Mouse (Mus musculus) embryonic facial prominence, embryonic 10.5 days (tissue): ENCODE results near the gene Yars. TPM values are rescaled to one million over a fixed set of nuclear protein-coding genes. Genes with fewer than 3 reads are reported as not detected.

ENCODE experiments used
- DNase-seq: peaks from one replicate; pipeline ENCODE4 v3.0.0-alpha.2; 2017; ENCODE audit warnings: low spot score
- H3K27ac ChIP-seq: fragments of 300-500 bp; sonication (generic); replicated peaks from 2 replicates; pipeline ENCODE4 v1.5.1; 2016; ENCODE audit warnings: mild to moderate bottlenecking
- H3K27me3 ChIP-seq: fragments of 300-500 bp; sonication (generic); replicated peaks from 2 replicates; pipeline ENCODE4 v1.6.1; 2016; ENCODE audit warnings: low read depth, mild to moderate bottlenecking; ENCODE audit not compliant: poor library complexity, severe bottlenecking
- H3K36me3 ChIP-seq: fragments of 300-500 bp; sonication (generic); replicated peaks from 2 replicates; pipeline ENCODE4 v1.6.1; 2016; ENCODE audit warnings: mild to moderate bottlenecking, moderate library complexity
- H3K4me1 ChIP-seq: fragments of 300-500 bp; sonication (generic); 2 replicates; pipeline ENCODE4 v1.6.1; 2016
- H3K4me3 ChIP-seq: fragments of 300-500 bp; sonication (generic); 2 replicates; pipeline ENCODE4 v1.5.1; 2016; ENCODE audit warnings: mild to moderate bottlenecking, moderate library complexity
- H3K9me3 ChIP-seq: fragments of 300-500 bp; sonication (generic); 2 replicates; pipeline ENCODE4 v1.6.1; 2016; ENCODE audit warnings: mild to moderate bottlenecking
- WGBS: fragments of 180-500 bp; shearing (Covaris S2); methylation state at CpG from one replicate; pipeline ENCODE4 v1.1.7; 2016; 5-methylcytosine and 5-hydroxymethylcytosine counted together
- polyA plus RNA-seq: library from polyadenylated mRNA; unstranded; fragments of >200 nt; fragmentation: Nextera tagmentation; extraction: Ambion mirVana; gene quantifications from 2 replicates; pipeline ENCODE4 v1.2.1, GENCODE M21; 2016

Yars gene
- polyA plus RNA-seq, 1 experiment from 2014 or later, result 96.0 TPM

GRCm38 (mm10) chr4:129223421-129224281, 34.1 kb downstream of the Yars start:
- H3K9me3 ChIP-seq, result no peaks in the 10 kb centered on the region
- peak overlapping the region; percentile 52 for H3K4me3 ChIP-seq
- peaks cover 58% of the 10 kb centered on the region for H3K36me3 ChIP-seq
- peak overlapping the region; percentile 65 for H3K27ac ChIP-seq
- DNase-seq, result peak; percentile 68
- peaks cover 79% of the 10 kb centered on the region for H3K27me3 ChIP-seq
- H3K4me1 ChIP-seq, result peaks cover 65% of the 10 kb centered on the region
- WGBS, result 26% methylated on average over 55 of the region's 55 CpGs

- H3K36me3 ChIP-seq, result peaks cover 41% of the 10 kb centered on the region
- H3K4me1 ChIP-seq, result peaks cover 62% of the 10 kb centered on the region
- 97% methylated on average over 12 of the region's 12 CpGs for WGBS
- H3K4me3 ChIP-seq, result no peak overlapping the region; the same call in 1 of the 2 replicates
- DNase-seq, result no peak
- H3K27ac ChIP-seq, result no peak overlapping the region
- no peaks in the 10 kb centered on the region for H3K9me3 ChIP-seq
- H3K27me3 ChIP-seq, result peaks cover 79% of the 10 kb centered on the region
These were observed 35.8 kb downstream of the Yars start for GRCm38 (mm10) chr4:129225315-129225714.

GRCm38 (mm10) chr4:129226441-129226963, 36.9 kb downstream of the Yars start:
- peak; percentile 27 for DNase-seq
- 23% methylated on average over 5 of the region's 5 CpGs for WGBS
- Histone ChIP-seq H3K4me1 (peaks cover 65% of the 10 kb centered on the region), H3K36me3 (peaks cover 31% of the 10 kb centered on the region), H3K27ac (0 out of 2 replicates have a peak overlapping the region, but pooled peaks have one; percentile 72), H3K9me3 (no peaks in the 10 kb centered on the region), H3K27me3 (peaks cover 76% of the 10 kb centered on the region), H3K4me3 (peak overlapping the region; percentile 46; the same call in 1 of the 2 replicates)

- DNase-seq, result no peak
- H3K27me3 ChIP-seq, result peaks cover 72% of the 10 kb centered on the region
- peaks cover 68% of the 10 kb centered on the region for H3K4me1 ChIP-seq
- peaks cover 23% of the 10 kb centered on the region for H3K36me3 ChIP-seq
- peak overlapping the region; percentile 72 for H3K27ac ChIP-seq
- H3K9me3 ChIP-seq, result no peaks in the 10 kb centered on the region
- WGBS, result 6% methylated on average over 22 of the region's 22 CpGs
- H3K4me3 ChIP-seq, result peak overlapping the region; percentile 46
These were observed 37.8 kb downstream of the Yars start for GRCm38 (mm10) chr4:129227170-129227984.

GRCm38 (mm10) chr4:129227985-129228381, 38.4 kb downstream of the Yars start:
- peak overlapping the region; percentile 46 for H3K4me3 ChIP-seq
- peaks cover 66% of the 10 kb centered on the region for H3K27me3 ChIP-seq
- no peak for DNase-seq
- peaks cover 68% of the 10 kb centered on the region for H3K4me1 ChIP-seq
- 46% methylated on average over 8 of the region's 8 CpGs for WGBS
- H3K27ac ChIP-seq, result peak overlapping the region; percentile 72
- no peaks in the 10 kb centered on the region for H3K9me3 ChIP-seq
- peaks cover 17% of the 10 kb centered on the region for H3K36me3 ChIP-seq

GRCm38 (mm10) chr4:129230926-129231325, 41.4 kb downstream of the Yars start:
- Histone ChIP-seq H3K27me3 (peaks cover 37% of the 10 kb centered on the region), H3K27ac (no peak overlapping the region), H3K4me1 (peaks cover 57% of the 10 kb centered on the region), H3K9me3 (no peaks in the 10 kb centered on the region), H3K36me3 (no peaks in the 10 kb centered on the region; the same call in 1 of the 2 replicates), H3K4me3 (no peak overlapping the region)
- 59% methylated on average over 8 of the region's 8 CpGs for WGBS
- DNase-seq, result no peak

- Histone ChIP-seq H3K4me1 (peaks cover 54% of the 10 kb centered on the region), H3K36me3 (no peaks in the 10 kb centered on the region; the same call in 1 of the 2 replicates), H3K27me3 (peaks cover 28% of the 10 kb centered on the region), H3K27ac (peak overlapping the region; percentile 42; the same call in 1 of the 2 replicates), H3K9me3 (no peaks in the 10 kb centered on the region), H3K4me3 (0 out of 2 replicates have a peak overlapping the region, but pooled peaks have one; percentile 13)
- WGBS, result 62% methylated on average over 12 of the region's 12 CpGs
- DNase-seq, result no peak
These were observed 42.3 kb downstream of the Yars start for GRCm38 (mm10) chr4:129231594-129232450.

- Histone ChIP-seq H3K9me3 (no peaks in the 10 kb centered on the region), H3K4me1 (peaks cover 54% of the 10 kb centered on the region), H3K36me3 (no peaks in the 10 kb centered on the region; the same call in 1 of the 2 replicates), H3K27ac (no peak overlapping the region; the same call in 1 of the 2 replicates), H3K27me3 (peaks cover 28% of the 10 kb centered on the region), H3K4me3 (no peak overlapping the region)
- no peak for DNase-seq
- WGBS, result 70% methylated on average over 9 of the region's 9 CpGs
These were observed 43.2 kb downstream of the Yars start for GRCm38 (mm10) chr4:129232561-129233360.

GRCm38 (mm10) chr4:129234488-129234887, 44.9 kb downstream of the Yars start:
- peaks cover 61% of the 10 kb centered on the region for H3K4me1 ChIP-seq
- no peaks in the 10 kb centered on the region; the same call in 1 of the 2 replicates for H3K36me3 ChIP-seq
- no peak for DNase-seq
- no peaks in the 10 kb centered on the region for H3K9me3 ChIP-seq
- H3K27me3 ChIP-seq, result peaks cover 22% of the 10 kb centered on the region
- H3K27ac ChIP-seq, result no peak overlapping the region
- H3K4me3 ChIP-seq, result no peak overlapping the region
- 82% methylated on average over 7 of the region's 7 CpGs for WGBS

- Histone ChIP-seq H3K36me3 (no peaks in the 10 kb centered on the region; the same call in 1 of the 2 replicates), H3K27ac (no peak overlapping the region), H3K27me3 (peaks cover 28% of the 10 kb centered on the region), H3K9me3 (no peaks in the 10 kb centered on the region), H3K4me1 (peaks cover 62% of the 10 kb centered on the region), H3K4me3 (no peak overlapping the region)
- 77% methylated on average over 3 of the region's 3 CpGs for WGBS
- DNase-seq, result no peak
These were observed 45.6 kb downstream of the Yars start for GRCm38 (mm10) chr4:129235147-129235546.

- 80% methylated on average over 8 of the region's 8 CpGs for WGBS
- H3K4me1 ChIP-seq, result peaks cover 58% of the 10 kb centered on the region
- H3K4me3 ChIP-seq, result no peak overlapping the region
- no peaks in the 10 kb centered on the region; the same call in 1 of the 2 replicates for H3K36me3 ChIP-seq
- no peaks in the 10 kb centered on the region for H3K9me3 ChIP-seq
- H3K27ac ChIP-seq, result no peak overlapping the region
- H3K27me3 ChIP-seq, result peaks cover 35% of the 10 kb centered on the region
- DNase-seq, result no peak
These were observed 46.8 kb downstream of the Yars start for GRCm38 (mm10) chr4:129236236-129236813.
